Mouse (Mus musculus): ENCODE results near the gene Pxylp1. TPM values are rescaled to one million over a fixed set of nuclear protein-coding genes. Genes with fewer than 3 reads are reported as not detected.
A peak's percentile ranks its signal among the peaks of the same experiment; 100 is the strongest.

The Pxylp1 gene
- total RNA-seq, 2 experiments from 2014 or later = 15.4 to 16.3 TPM

DNA sequence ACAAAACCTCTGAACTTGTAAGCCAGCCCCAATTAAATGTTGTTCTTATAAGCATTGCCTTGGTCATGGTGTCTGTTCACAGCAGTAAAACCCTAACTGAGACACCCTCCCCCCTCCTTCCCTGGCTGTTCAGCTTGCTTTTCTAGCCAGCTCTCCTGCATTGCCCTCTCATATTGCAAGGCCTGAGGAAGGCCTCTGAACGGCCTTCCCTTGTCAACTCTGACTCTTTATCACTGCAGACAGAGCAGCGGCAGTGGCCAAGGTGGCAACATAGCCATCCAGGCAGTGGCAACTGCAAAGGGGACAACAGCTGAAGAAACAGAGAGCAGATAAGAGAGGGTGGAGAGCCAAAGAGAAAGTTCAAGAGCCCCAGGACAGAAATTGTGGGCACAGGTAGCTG lies 64.4 kb downstream of the Pxylp1 start:
- no peak for DNase-seq (ENCODE audit: extremely low spot score in 1 of 2, low spot score in 1 of 2)

DNA sequence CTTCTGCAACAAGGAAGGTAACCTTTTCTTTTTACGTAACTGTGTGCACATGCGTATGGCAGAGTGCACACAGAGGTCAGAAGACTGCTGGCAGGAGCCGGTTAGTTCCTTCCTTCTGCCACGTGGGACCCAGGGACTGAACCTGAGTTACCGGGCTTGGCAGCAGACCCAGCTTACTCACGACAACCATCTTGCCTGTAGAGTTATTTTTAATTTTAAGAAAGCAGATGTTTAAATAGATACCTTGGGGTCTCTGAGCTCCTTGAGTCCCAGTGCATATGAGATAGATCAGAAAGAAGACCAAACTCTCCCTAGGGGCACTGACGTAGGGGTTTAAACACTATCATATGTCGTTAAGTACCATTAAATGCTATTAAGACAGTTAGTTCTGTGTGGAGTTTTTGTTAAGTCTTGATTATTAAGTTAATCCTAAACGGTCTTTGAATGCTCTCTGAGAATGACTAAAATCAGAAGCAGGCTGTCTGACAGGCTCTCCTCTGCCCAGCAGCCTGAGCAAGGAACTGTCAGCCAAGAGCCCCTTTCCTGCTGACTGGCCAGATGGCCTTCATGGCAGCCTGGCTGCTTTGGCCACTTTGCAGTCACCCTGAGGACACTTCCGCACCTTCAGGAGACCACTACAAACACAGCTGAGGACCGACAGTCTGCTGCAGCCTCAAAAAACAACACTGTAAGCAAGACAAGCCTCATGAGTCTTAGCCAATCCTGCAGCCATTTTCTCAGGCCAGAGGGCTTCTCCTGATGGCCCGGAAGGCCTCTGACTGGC lies 65.3 kb downstream of the Pxylp1 start:
- no peak for DNase-seq (ENCODE audit: extremely low spot score in 1 of 2, low spot score in 1 of 2)

DNA sequence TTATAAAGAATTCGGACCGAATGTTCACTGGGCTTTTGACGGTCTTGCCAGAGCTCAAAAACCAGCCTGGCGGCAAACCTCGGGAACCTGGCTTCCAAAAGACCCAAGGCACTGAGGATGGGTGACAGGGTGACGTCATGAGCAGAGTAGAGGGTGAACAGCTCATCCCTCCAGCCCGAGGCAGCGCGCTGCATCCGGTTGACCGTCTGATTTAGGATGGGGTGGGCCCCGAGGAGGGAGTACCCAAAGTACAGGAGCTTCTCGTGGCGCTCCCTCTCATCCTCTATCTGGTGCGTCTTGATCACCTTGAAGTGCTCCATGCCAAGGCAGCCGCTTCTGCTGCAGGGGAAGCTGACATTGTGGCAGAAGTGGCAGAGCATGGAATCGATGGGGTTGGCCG lies 67.6 kb downstream of the Pxylp1 start:
- DNase-seq (ENCODE audit: extremely low spot score in 1 of 2, low spot score in 1 of 2) = no peak

DNA sequence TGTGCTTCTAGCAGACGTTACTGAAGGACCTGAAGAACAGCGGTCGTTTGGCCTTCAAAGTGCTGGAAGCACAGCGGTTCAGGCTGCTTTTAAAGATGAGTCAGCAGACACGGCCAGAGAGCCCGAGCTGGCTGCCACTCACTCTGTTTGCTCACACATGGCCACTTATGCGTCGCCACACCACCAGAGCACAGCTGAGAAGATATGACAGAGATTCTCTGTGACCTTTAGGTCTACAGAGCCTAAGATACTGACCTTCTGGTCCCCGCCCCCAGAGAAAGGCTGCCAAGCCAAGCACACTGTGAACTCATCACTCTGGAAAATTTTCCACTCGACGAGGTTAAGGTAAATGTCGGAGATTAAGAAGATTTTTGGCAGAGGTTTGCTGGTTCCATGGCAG lies 68.4 kb downstream of the Pxylp1 start:
- no peak for DNase-seq (ENCODE audit: extremely low spot score in 1 of 2, low spot score in 1 of 2)

DNA sequence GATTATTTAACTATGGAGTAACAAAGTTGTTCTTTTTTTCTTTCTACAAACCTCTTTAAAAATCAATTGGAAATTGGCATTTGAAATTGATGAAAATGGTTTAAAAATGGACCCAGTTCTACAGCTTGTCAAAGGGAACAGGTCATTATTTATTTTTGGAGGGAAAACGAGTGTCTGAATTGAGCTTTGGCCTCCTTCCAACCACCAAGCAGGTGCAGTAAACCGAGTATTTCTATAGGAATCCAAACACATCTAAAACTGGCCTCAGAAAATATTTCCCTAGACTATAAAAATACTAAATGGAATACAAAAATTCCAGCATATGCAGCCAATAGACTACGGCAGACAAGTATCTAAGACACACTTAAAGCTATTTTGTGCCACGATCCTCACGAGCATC lies 68.9 kb downstream of the Pxylp1 start:
- DNase-seq (ENCODE audit: extremely low spot score in 1 of 2, low spot score in 1 of 2) = no peak

DNA sequence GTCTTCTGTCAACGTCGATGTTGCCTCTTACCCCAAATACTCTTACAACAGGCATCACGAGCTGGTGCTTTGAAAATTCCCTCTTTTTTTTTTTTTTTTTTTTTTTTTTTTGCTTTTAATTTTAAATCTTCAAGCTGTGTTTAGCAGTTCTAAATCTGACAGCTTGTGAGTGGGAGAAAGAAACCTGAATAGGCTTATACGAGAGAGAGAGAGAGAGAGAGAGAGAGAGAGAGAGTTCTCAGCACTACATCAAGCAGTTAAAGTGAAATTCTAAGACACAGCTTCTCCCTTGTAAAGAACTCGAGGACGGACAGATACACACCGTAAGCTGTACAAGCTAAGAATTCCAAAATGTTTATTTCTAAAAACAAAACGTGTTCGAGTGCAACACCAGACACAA lies 69.5 kb downstream of the Pxylp1 start:
- DNase-seq (ENCODE audit: extremely low spot score in 1 of 2, low spot score in 1 of 2) = no peak

DNA sequence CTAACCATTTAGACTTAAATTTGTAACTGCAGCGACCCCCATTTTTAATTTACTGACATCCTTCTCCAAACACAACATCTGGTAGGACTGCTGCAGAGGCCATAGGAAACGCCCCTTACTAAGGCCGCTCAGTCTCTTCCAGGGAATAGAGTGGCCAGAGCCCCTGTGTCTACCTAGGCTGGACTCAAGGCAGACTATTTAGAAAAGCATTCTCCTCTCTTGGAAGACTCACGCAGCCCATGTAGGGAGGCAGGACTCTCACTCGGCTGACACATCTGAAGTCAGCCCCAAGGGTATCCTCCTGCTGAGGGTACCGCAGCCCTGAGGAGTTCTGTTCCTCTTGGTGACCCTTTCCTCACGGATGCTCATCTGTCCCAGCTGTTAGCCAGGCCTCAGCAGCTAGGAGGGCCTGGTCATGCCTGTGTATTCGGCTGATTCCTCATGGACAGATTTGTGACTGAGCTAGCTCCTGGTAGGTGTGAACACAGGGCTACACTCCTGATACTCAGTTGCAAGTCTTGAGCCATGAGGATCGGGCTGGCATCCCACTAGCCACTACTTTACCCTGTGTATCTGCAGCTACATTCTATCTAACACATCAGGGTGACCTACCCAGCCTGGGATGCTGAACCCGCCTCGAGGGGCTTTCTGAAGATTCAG lies 73.5 kb downstream of the Pxylp1 start:
- DNase-seq (ENCODE audit: extremely low spot score in 1 of 2, low spot score in 1 of 2) = no peak

DNA sequence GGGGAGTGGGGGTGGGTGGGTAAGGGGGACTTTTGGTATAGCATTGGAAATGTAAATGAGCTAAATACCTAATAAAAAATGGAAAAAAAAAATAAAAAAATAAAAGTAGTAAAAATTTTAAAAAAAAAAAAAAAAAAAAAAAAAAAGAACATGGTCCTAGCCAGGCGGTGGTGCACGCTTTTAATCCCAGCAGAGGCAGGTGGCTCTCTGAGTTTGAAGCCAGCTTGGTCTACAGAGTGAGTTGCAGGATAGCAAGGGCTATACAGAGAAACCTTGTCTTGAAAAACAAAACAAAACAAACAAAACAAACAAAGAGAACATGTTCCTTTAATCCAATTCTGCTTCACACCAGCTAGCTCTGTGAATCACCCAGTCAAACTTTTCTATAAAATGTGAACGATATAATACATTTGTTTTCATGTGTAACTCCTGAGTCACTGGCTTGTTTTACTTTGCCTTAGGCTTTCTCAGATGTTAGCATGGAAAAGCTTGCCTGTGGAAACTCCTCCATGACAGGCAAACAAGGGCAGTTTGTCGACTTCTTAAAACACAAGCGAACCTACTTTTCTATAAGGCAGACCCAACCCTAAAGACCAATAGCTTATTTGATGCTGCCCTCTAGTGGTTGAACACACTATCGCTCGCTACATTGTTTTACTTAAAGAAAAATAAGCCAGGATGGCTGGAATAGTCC lies 74.2 kb downstream of the Pxylp1 start:
- DNase-seq (ENCODE audit: extremely low spot score in 1 of 2, low spot score in 1 of 2) = peak in 1 of 2 experiments; percentile 41

DNA sequence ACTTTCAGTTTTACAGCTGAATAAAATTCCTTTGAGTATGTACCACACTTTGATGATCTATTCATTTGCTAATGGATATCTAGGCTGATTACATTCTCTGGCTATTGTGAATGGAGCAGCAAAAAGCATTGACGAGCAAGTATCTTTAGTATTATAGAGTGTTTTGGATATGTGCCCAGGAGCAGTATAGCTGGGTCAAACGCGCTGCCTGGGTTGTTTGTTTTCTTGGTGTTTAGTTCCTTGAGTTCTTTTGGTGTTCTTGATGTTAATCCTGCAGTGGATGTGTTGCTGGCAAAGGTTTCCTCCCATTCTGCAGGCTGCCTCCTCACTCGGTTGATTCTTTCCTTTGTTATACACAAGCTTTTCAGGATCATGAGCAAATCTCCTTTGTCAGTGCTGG lies 80.5 kb downstream of the Pxylp1 start:
- no peak for DNase-seq (ENCODE audit: extremely low spot score in 1 of 2, low spot score in 1 of 2)

DNA sequence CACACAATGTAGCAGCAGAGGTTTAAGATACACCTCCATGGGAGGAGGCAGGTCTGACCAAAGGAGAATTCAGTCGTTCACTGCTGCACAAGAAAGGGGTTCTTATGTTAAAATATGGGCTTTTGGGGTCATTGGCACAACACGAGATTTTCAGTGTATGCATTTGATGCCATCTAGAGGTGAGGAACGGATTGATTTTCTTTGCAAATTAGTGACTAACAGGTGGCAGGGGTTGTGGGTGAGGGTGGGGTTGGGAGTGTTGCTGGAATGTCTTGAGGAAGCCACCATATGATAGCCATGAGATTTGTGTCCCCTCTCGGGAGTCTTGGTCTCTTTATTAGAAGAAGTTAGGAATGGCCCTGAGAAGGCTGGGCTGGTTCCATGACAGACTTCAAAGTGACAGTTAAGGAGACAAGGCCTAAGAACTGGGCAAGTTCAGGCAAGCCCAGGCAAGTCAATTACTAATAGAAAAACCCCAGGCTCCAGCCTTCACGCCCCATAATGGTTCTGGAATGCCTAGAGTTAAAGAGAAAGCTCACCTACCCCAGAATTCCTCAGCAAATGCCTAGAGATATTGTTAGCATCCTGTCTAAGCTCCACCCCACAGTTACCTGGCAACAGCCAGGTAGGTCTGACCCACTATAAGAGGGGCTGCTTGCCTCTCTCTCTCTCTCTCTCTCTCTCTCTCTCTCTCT lies 92.2 kb downstream of the Pxylp1 start:
- DNase-seq (ENCODE audit: extremely low spot score in 1 of 2, low spot score in 1 of 2) = no peak

DNA sequence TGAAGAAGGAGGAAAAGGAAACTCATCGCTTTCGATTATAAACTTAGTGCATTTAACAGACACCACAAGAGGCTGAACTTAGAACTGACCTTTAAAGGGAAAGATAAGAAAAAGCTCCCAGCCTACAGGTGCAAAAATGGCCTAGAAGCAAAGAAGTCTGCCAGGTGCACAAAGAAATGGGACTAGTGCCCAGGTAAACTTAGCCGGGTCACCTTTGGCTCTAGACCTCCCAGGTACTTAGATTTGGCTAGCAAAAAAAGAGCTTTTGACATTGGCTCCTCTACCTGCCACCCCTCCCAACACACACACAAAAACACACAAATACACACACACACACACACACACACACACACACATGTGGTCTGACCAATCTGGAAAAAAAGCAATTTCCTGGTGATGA lies 95.2 kb downstream of the Pxylp1 start:
- DNase-seq (ENCODE audit: extremely low spot score in 1 of 2, low spot score in 1 of 2) = no peak

DNA sequence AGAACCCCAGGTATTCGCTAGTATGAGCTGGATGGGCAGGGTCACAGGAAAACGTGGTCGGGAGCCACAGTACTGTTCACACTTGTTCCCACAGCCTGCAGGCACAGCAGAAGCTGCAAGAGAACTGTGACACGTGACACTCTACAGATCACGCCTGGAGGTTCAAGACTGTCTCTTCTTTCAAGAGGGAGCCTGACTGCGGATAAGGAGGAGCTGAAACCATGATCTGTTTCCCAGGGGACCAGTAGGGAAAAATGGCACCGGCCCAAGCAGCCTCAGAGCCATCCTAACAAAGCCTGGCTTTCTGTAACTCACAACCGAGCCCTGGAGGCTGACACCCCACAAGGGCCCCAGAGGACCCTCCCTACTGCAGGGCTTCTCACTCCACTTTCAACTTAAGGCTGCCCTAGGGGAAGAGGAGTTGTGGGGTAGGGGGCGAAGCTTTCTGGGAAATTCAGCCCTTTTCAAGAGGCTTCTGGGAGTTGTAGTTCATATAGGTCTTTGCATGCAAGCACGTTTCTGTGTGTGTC lies 97.0 kb downstream of the Pxylp1 start:
- peak; percentile 31 to 44 for DNase-seq (ENCODE audit: extremely low spot score in 1 of 2, low spot score in 1 of 2)

DNA sequence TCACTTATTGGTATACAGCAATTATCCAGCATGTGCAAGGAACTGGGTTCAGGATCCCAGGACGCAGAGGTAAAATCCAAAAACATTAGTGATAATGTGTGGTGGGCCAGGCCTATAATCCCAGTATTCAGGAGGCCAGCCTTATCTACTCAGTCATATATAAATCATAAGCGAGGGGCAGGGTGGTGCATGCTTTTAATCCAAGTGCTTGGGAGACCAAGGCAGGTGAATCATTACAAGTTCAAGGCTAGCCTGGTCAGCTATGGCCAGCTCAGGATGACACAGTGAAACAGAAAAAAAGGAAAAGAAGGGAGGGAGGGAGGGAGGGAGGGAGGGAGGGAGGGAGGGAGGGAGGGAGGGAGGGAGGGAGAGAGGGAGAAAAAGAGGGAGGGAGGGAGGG lies 97.9 kb downstream of the Pxylp1 start:
- no peak for DNase-seq (ENCODE audit: extremely low spot score in 1 of 2, low spot score in 1 of 2)

DNA sequence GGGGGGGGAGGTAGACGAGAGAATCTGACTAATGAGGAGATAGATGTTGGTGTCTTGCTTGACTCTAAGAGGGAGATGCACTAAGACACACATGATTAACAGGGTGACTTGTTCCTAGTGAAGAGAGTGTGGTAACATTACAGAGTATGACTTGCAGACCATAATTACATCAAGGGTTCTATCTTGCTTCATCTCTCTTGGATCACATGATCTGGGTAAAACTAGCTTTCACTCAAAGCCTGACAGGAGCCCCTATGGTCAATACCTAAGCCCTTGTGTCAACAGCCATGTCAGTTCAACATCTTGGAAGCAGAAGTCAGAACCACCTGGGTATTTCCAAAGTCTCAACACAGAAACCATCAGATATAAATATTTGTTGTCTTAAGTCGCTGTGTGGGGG lies 99.9 kb downstream of the Pxylp1 start:
- DNase-seq (ENCODE audit: extremely low spot score in 1 of 2, low spot score in 1 of 2) = no peak

DNA sequence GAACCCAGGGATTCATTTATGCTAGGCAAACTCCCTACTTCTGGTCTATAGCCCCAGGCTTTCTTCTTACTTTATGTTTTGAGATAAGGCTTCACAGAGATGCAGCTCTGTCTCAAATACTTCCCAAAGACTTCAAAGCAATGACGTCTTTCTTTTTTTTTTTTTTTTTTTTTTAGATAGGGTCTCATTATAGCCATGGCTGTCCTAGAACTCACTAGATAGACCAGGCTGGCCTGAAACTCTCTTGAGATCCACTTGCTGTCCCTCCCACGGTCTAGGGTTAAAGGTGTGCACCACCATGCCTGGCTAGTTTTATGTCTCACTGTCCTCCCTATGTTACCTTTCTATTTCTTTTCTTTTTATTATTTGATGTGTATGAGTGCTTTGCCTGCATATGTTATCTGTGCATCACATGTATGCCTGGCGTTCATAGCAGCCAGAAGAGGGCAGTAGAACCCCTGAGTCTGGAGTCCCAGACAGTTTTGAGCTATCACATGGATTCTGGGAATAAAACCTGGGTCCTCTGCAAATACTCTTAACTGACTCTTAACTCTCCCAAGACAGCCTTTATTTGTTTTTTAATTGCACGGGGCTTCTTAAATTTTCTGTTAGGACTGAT lies 102.0 kb downstream of the Pxylp1 start:
- DNase-seq (ENCODE audit: extremely low spot score in 1 of 2, low spot score in 1 of 2) = no peak

DNA sequence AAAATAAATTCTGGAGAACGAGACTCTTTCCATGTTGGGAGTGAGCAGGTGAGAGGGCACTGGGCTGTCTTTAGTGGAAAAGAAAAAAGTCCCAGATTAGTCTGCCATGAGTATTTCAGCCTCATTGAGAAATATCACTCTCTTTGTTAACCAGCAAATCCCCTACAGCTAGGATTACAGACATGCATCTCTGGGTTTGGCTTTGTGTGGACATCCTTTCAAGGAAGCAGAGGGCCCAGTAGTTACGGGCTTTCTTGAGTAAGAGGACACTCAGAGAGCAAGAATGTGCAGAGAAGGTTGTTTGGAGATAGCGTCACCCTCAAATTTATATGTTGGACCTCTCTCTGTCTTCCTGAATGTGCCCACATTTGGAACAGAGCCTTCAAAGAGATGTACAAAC lies 102.6 kb downstream of the Pxylp1 start:
- no peak for DNase-seq (ENCODE audit: extremely low spot score in 1 of 2, low spot score in 1 of 2)

DNA sequence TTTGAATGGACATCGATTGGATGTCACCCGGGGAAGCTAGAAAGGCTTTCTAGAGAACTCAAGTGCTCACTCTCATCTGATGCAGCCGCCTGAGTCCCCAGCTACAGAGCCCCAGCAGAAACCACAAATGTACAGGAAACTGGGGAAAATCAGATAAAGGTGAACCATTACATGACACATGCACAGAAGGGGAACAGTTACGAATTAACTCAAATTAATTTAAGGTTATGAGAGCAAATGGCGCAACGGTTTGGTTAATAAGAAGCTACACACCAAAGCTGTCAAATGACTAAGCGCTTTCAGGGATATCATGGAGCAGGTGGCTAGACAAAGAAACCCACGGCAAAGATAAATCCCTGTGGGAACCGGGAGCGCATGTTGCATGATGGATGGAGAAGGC lies 104.7 kb downstream of the Pxylp1 start:
- DNase-seq (ENCODE audit: extremely low spot score in 1 of 2, low spot score in 1 of 2) = no peak

DNA sequence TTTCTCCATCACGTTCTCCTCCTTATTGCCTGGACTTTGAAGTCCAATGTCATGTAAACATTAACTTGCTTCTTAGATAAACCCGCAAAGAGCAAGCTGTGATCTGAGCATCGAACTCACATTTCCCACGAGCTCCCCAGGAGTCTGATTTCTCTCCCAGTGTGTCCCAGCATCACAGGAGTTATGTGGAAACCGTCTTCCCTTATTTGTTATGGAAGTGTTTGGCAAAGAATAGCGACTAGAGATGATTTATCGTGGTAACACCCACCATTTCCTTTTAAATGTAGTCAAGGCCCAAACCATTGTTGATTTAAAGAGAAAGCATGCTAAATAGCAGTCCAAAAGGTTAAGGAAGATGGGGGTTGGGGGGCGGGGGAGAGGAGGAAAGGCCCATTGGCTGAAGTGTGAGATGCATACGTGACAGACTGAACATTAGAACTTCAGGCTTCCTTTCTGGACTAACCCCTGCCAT lies 106.6 kb downstream of the Pxylp1 start:
- no peak for DNase-seq (ENCODE audit: extremely low spot score in 1 of 2, low spot score in 1 of 2)

DNA sequence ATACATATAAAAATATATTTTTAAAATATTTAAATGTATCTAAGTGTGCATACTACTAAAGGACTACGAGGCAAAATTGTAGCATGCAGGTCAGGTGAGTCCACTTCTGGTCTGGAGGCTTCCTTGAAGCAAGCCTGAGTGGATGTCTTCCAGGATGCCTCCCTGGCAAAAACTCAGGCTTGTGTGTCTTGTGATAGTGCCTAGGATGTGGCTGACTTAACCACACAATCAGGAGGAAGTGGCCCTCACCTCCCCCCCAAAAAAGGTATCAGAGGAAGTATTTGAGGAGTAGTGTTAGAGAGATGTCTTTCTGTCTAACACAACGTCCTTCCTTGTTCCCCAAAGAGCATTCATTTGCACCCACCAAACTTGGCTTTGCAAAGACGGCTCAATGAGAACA lies 107.3 kb downstream of the Pxylp1 start:
- no peak for DNase-seq (ENCODE audit: extremely low spot score in 1 of 2, low spot score in 1 of 2)

DNA sequence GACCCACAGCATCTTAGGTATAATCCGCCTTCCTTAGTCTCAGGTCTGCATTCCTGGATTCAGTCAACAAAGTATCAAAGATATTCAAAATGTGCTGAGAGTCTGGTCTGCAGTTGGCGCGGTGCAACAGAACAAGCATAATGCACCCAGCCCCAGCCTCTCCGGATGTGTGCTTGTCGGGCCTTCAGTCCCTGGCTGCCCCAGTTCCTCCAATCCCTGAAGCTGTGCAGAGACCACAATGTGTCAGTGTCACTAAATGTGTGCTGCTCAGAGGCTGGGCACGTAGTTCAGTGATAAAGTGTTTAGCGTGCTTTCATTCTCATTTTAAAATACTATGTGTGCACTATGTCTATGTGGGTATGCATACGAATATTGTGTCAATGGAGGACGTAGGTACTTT lies 108.8 kb downstream of the Pxylp1 start:
- no peak for DNase-seq (ENCODE audit: extremely low spot score in 1 of 2, low spot score in 1 of 2)
